ENCODE assay signal across 24 mouse cellular contexts in the genomic region with DNA sequence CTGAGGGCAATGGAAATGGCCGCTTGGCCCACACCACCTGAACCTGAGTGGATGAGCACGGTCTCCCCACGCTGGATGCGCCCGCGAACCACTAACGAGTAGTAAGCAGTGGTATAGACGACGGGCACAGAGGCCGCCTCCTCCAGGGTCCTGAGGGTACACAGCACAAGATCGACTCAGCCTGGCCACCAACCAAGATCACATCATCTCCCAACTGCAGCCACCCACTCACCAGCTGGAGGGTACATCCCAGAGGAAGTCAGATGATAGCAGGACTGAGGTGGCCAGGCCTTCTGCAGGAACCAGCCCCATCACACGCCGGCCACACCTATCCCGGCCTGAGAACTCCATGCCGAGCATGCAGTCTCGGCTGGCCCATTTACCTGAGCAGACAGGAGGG. TPM values are rescaled to one million over a fixed set of nuclear protein-coding genes. Genes with fewer than 3 reads are reported as not detected.
DNase-seq lines count a peak whose midpoint lies in the region; ATAC-seq and TF ChIP-seq lines count a peak whose summit lies in the region.
"Had no signal": no experiment of that assay in that cellular context is flagged by ENCODE, and none has a peak within 500 bp of the region (broad histone marks: within the 10 kb centered on the region; RNA-seq: fewer than 3 reads in every experiment).

No protein-coding gene starts in this region.

- TF ChIP-seq CTCF in G1E (IDR thresholded peaks at IDR 0.05; ENCODE audit: low read depth, low read length) = no peak

- no peak for ATAC-seq in G1E (ENCODE audit: extremely low read depth, insufficient number of reproducible peaks, low FRiP score, poor library complexity, severe bottlenecking)
- ATAC-seq: activated CD4-positive, CD25-positive, alpha-beta regulatory T cell, adult 4 months; CD4-positive, CD25-positive, alpha-beta regulatory T cell, adult 4 months; forebrain, embryonic 14.5 days; hindbrain, embryonic 16.5 days had no signal

- intact Hi-C loops in left cerebral cortex, postnatal 14 days (cut with DNase I) = no loop called here

- peak overlapping the region; percentile 14; the same call in 1 of the 2 replicates for H3K4me3 ChIP-seq in G1E (ENCODE audit: low read depth, low read length)
- H3K4me3 ChIP-seq: heart, embryonic 12.5 days; heart, embryonic 15.5 days; hindbrain, embryonic 10.5 days; hindbrain, embryonic 13.5 days; intestine, embryonic 15.5 days had no signal

- peaks cover 65% of the 10 kb centered on the region for H3K4me1 ChIP-seq in G1E (ENCODE audit: insufficient read depth, low read depth, low read length)
- H3K4me1 ChIP-seq: heart, embryonic 12.5 days; heart, embryonic 15.5 days; hindbrain, embryonic 10.5 days; hindbrain, embryonic 13.5 days; intestine, embryonic 15.5 days had no signal

- H3K9me3 ChIP-seq in G1E (replicated peaks) = no peaks in the 10 kb centered on the region
- H3K9me3 ChIP-seq: heart, embryonic 12.5 days; heart, embryonic 15.5 days; hindbrain, embryonic 10.5 days; hindbrain, embryonic 13.5 days; intestine, embryonic 15.5 days had no signal

- peak; percentile 24 to 42 for DNase-seq in frontal cortex, postnatal 36 days (ENCODE audit: low spot score in 2 of 2)
- no peak for DNase-seq in frontal cortex, postnatal 10 days (ENCODE audit: low spot score in 2 of 2)
- peak; percentile 27 to 36 for DNase-seq in left cerebral cortex, adult 18-20 months (ENCODE audit: low spot score in 2 of 2)
- no peak for DNase-seq in left cerebral cortex, postnatal 14 days (ENCODE audit: low spot score in 2 of 2)
- no peak for DNase-seq in G1E (ENCODE audit: low spot score)
- peak; percentile 45 for DNase-seq in brain, adult 2 months (ENCODE audit: low read depth, low spot score)
- DNase-seq: adrenal gland, adult 8-10 months; adrenal gland, postnatal 25 days; cerebellum, adult 8-10 months; cerebellum, postnatal 10 days; cerebellum, postnatal 36 days; gastrocnemius, postnatal 25 days; heart, adult 18-20 months; heart, postnatal 10 days; heart, postnatal 36 days had no signal

- no peaks in the 10 kb centered on the region for H3K27me3 ChIP-seq in G1E (ENCODE audit: insufficient read depth, low read length)
- H3K27me3 ChIP-seq: heart, embryonic 12.5 days; heart, embryonic 15.5 days; hindbrain, embryonic 13.5 days; intestine, embryonic 15.5 days had no signal

- peaks cover 100% of the 10 kb centered on the region for H3K36me3 ChIP-seq in G1E (replicated peaks)

RNA-seq across cellular contexts. Expression of gene Fasn, which starts 12.3 kb away (rescaled TPM):
- total RNA-seq in left cerebral cortex, adult 18-20 months (2021) = 100 to 1,000 TPM; 159 to 179 TPM
- 100 to 1,000 TPM; 207 to 211 TPM for total RNA-seq in left cerebral cortex, postnatal 14 days (2021)
- total RNA-seq in G1E (2014; fragmentation: Nextera tagmentation) (88.2 and 116 TPM in 2 replicates), G1E (2017) (66.6 and 69.3 TPM in 2 replicates)
- 425 and 529 TPM in 2 replicates for polyA plus RNA-seq in G1E (2012)

RNA-seq across cellular contexts. Expression of gene Dus1l, which starts 15.9 kb away (rescaled TPM):
- 10 to 100 TPM; 40.2 to 44.9 TPM for total RNA-seq in left cerebral cortex, adult 18-20 months (2021)
- 10 to 100 TPM; 44.2 to 49.0 TPM for total RNA-seq in left cerebral cortex, postnatal 14 days (2021)
- 63.3 and 67.4 TPM in 2 replicates for total RNA-seq in G1E (2014; fragmentation: Nextera tagmentation)
- 49.2 and 54.7 TPM in 2 replicates for total RNA-seq in G1E (2017)
- polyA plus RNA-seq in G1E (2012) = 142 and 166 TPM in 2 replicates

RNA-seq across cellular contexts. Expression of gene Gps1, which starts 28.0 kb away (rescaled TPM):
- 100 to 1,000 TPM; 148 to 152 TPM for total RNA-seq in left cerebral cortex, adult 18-20 months (2021)
- total RNA-seq in left cerebral cortex, postnatal 14 days (2021) = 100 to 1,000 TPM; 141 to 144 TPM
- total RNA-seq in G1E (2014; fragmentation: Nextera tagmentation) (109 and 111 TPM in 2 replicates), G1E (2017) (110 and 144 TPM in 2 replicates)
- 65.9 and 66.5 TPM in 2 replicates for polyA plus RNA-seq in G1E (2012)

RNA-seq across cellular contexts. Expression of gene Rfng, which starts 28.1 kb away (rescaled TPM):
- 10 to 100 TPM; 53.1 to 56.6 TPM for total RNA-seq in left cerebral cortex, adult 18-20 months (2021)
- total RNA-seq in left cerebral cortex, postnatal 14 days (2021) = 10 to 100 TPM; 75.3 to 79.6 TPM
- total RNA-seq in G1E (2014; fragmentation: Nextera tagmentation) = 18.4 and 24.2 TPM in 2 replicates
- 3.5 and 4.1 TPM in 2 replicates for total RNA-seq in G1E (2017)
- 55.0 and 67.6 TPM in 2 replicates for polyA plus RNA-seq in G1E (2012)

RNA-seq across cellular contexts. Expression of gene Hmga1b, which starts 49.5 kb away (rescaled TPM):
- 10 to 100 TPM; 31.4 to 50.3 TPM for total RNA-seq in left cerebral cortex, adult 18-20 months (2021)
- total RNA-seq in left cerebral cortex, postnatal 14 days (2021) = 10 to 100 TPM; 25.9 to 30.1 TPM
- total RNA-seq in G1E (2014; fragmentation: Nextera tagmentation) (568 and 661 TPM in 2 replicates), G1E (2017) (112 and 114 TPM in 2 replicates)
- 2,501 and 3,141 TPM in 2 replicates for polyA plus RNA-seq in G1E (2012)

Comparison
In these comparisons a context has a peak if more than half of its experiments do, and no peak if none do; other contexts are left out.
1. DNase-seq: peak in frontal cortex, postnatal 36 days (2 of 2), left cerebral cortex, adult 18-20 months (2 of 2) and brain, adult 2 months (single experiment); none in frontal cortex, postnatal 10 days (0 of 2), left cerebral cortex, postnatal 14 days (0 of 2) and G1E (single experiment).